Mouse (Mus musculus) lung, adult 2 months (tissue): ENCODE results near the gene Hoxc10. TPM values are rescaled to one million over a fixed set of nuclear protein-coding genes. Genes with fewer than 3 reads are reported as not detected.

Experiments used
- DNase-seq: peaks from one replicate; pipeline ENCODE4 v3.0.0; 2022
- H3K4me1 ChIP-seq: fragments of 200-500 bp; 2 replicates; pipeline ENCODE4 v1.6.1; 2011; ENCODE audit warnings: low read length; ENCODE audit not compliant: control insufficient read depth, insufficient read depth
- H3K4me3 ChIP-seq: fragments of 200-500 bp; replicated peaks from 2 replicates; pipeline ENCODE3; 2011; ENCODE audit warnings: low read depth, mild to moderate bottlenecking, control low read depth, low read length; ENCODE audit errors: extremely low read depth
- CTCF ChIP-seq: fragments of 200-500 bp; IDR thresholded peaks from 2 replicates; pipeline ENCODE4 v1.5.1; 2011; ENCODE audit warnings: mild to moderate bottlenecking, low read length, control low read depth; ENCODE audit not compliant: insufficient read depth
- POLR2A ChIP-seq: fragments of 200-500 bp; IDR thresholded peaks from 2 replicates; pipeline ENCODE4 v1.6.1; 2011; ENCODE audit warnings: low read depth, mild to moderate bottlenecking, control low read depth, low read length, borderline replicate concordance; ENCODE audit errors: extremely low read depth
- WGBS: fragments of 180-500 bp; shearing (Covaris S2); methylation state at CpG from one replicate; pipeline ENCODE4 v1.1.7; 2018; 5-methylcytosine and 5-hydroxymethylcytosine counted together
- polyA plus RNA-seq: library from polyadenylated mRNA; depleted of rRNA; stranded (reverse); fragments of >200 nt; gene quantifications from 2 replicates; pipeline ENCODE4 v1.2.3, GENCODE M21; 2012

The Hoxc10 gene
- polyA plus RNA-seq, 1 experiment = not detected

DNA sequence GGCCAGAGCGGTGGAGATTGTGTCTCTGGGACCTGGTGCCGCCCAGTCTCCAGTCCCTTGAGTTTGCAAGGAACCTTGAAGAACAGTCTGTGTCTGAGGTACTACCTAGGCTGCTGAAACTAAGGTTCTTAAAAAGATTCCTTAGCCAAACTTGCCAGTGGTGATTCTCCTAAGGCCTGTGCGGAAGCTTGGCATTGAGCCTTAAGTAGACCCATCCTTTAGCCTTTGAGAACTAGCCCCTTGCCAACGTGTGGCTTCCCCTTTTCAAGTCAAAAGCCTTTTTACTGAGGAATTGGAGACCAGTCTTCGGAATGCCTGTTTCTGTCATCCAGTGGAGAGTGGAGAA is 23.2 kb upstream of the Hoxc10 start:
- 7% methylated on average over 5 of the region's 5 CpGs for WGBS
- DNase-seq = no peak
- H3K4me3 ChIP-seq = no peak overlapping the region
- TF ChIP-seq CTCF (no peak), POLR2A (no peak)
- no peaks in the 10 kb centered on the region for H3K4me1 ChIP-seq

DNA sequence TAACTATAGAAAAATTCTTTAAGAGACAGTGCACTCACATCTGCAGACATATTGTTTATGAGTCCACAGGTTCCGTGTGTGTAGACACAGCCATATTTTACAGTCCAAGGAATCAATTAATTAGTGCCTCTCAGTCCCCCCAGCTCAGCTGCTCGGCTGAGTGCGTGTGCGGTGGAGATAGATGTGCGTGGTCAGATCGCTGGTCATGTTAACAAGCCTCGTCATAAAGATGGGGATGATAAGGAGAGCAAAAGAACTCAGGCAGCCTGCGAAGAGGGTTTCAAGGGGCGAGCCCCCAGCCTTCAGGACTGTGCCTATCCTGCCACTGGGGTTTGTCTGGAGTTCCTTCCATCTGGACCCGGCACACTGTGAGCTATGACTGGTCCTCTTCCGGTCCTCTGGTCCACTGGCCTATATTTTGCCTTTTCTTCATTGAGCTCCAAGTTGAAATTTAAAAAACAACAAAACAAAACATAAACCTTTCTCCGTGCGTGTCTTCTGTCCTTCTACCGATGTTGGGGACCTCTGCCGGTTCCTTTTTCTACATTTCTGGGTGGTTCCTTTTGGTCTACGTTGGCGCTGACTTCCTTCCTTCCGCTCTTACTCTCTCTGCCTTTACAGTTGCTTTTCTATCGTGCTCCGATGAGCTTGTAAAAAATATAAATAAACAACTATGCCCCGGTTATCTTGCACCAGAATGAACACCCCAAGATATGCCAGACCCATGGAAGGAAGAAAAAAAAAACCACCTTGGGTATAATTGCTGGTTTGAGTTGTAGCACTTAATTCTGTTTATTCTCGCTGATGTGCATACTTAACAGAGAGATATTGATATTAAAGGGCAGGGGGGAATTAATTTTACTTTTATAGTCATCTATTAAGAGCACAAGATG is 21.2 kb upstream of the Hoxc10 start:
- no peak overlapping the region for H3K4me3 ChIP-seq
- H3K4me1 ChIP-seq = no peaks in the 10 kb centered on the region
- DNase-seq = no peak
- WGBS = 15% methylated on average over 22 of the region's 22 CpGs
- TF ChIP-seq CTCF = no peak

DNA sequence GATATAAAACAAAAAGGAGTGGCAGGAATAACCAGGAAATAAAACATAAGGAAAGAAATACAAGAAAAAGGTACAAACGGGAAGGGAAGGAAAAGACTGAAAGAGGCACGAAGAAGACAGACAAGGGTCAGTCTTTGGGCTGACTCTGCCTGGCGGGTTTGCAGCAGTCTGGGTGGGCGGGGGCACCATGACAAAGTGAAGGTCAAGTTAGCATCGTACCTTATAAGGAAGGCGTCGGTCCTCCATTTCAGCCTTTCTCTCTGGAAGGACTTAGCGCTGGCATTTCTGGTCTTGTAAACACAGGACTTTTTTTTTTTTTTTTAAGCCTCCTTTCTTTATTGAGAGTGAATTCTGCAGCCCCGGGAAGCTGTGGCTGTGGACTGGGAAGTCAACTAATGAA is 19.3 kb upstream of the Hoxc10 start:
- H3K4me1 ChIP-seq = no peaks in the 10 kb centered on the region
- H3K4me3 ChIP-seq = no peak overlapping the region
- TF ChIP-seq POLR2A (no peak), CTCF (no peak)
- WGBS = 9% methylated on average over 9 of the region's 9 CpGs
- DNase-seq = no peak

DNA sequence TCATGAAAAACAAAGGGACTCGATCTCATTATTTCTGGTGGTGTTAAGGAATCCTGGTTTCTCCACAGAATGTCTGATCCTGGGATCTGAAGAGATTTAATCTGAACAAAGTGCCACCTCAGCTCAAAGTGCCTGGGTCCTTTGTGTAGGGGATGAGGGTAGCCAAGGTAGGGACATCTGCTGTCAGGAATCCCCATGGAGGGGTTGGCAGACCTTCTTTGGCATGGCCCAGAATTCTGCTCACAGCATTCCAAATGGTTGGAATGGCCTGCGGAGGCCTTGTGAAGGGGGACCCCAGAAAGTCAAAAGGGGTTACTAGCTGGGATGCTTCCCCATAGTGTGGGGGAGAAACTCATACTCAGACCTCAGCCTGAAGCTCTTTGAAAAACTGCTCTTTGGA is 17.8 kb upstream of the Hoxc10 start:
- no peak overlapping the region for H3K4me3 ChIP-seq
- WGBS = 17% methylated on average over 2 of the region's 2 CpGs
- TF ChIP-seq CTCF (no peak), POLR2A (no peak)
- DNase-seq = no peak
- no peaks in the 10 kb centered on the region for H3K4me1 ChIP-seq

DNA sequence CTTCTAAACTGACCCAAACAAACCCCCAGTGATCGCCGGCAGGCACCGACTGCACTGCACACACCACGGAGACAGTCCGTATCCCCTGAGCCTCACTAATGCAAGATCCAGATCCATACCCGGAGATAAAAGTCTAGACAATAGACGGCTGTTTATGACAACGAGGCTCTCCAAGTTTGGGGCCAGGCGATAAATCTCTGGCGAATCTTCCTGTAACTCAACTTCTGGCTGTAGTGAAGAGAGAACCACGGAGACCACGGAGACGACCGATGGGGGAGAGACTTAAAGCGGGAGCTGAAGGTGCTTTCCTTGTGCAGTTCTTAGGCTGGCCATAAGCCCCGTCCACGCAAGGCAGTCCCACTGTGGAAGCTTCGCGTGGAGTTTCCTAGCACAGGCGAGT is 16.9 kb upstream of the Hoxc10 start:
- TF ChIP-seq POLR2A (no peak), CTCF (no peak)
- WGBS = 3% methylated on average over 20 of the region's 20 CpGs
- H3K4me1 ChIP-seq = no peaks in the 10 kb centered on the region
- DNase-seq = no peak
- no peak overlapping the region for H3K4me3 ChIP-seq

DNA sequence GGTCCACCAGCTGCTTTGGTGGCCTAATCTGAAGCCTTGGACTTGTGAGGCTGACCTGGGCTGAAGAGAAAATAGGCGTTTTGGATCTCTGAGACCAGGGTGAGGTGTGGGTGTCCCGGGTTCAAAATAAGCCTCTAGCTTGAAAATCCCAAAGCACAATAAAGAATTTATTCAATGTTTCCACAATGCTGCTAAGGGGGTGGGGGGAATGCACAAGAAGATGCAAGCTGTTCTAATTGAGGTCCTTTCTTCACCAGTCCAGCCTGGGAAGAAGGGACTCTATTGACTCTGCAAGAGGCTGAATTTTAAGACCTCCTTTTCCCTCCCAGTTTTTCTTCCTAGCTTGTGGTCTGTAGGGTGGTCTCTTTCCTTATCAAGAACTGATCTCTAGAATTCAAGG is 15.7 kb upstream of the Hoxc10 start:
- WGBS = 10% methylated on average over 2 of the region's 2 CpGs
- TF ChIP-seq CTCF = no peak
- TF ChIP-seq POLR2A = no peak

DNA sequence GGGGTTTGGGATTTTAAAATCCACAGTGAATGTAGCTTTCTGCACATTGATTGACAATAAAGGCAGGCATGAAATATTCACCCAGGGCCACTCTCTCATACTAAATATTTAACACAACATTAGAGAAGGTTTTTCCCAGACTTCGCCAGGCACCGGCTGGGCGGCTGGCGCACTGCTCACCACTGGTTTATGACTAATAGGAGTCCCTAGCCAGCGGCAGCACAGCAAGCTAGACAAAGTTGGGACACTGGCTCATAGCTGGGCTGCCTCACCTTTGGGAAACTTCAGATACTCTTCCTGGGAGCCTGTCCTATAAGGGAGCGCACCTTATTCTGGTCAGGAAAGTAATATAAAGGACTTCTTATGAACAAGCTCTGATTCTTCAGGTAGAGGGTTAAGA is 13.0 kb upstream of the Hoxc10 start:
- TF ChIP-seq POLR2A (no peak), CTCF (no peak)
- H3K4me3 ChIP-seq = no peak overlapping the region
- no peaks in the 10 kb centered on the region; the same call in 1 of the 2 replicates for H3K4me1 ChIP-seq
- WGBS = 8% methylated on average over 6 of the region's 6 CpGs
- no peak for DNase-seq

More for the DNA sequence above, 15.7 kb upstream of the Hoxc10 start:
- DNase-seq = no peak
- no peaks in the 10 kb centered on the region; the same call in 1 of the 2 replicates for H3K4me1 ChIP-seq
- H3K4me3 ChIP-seq = no peak overlapping the region

DNA sequence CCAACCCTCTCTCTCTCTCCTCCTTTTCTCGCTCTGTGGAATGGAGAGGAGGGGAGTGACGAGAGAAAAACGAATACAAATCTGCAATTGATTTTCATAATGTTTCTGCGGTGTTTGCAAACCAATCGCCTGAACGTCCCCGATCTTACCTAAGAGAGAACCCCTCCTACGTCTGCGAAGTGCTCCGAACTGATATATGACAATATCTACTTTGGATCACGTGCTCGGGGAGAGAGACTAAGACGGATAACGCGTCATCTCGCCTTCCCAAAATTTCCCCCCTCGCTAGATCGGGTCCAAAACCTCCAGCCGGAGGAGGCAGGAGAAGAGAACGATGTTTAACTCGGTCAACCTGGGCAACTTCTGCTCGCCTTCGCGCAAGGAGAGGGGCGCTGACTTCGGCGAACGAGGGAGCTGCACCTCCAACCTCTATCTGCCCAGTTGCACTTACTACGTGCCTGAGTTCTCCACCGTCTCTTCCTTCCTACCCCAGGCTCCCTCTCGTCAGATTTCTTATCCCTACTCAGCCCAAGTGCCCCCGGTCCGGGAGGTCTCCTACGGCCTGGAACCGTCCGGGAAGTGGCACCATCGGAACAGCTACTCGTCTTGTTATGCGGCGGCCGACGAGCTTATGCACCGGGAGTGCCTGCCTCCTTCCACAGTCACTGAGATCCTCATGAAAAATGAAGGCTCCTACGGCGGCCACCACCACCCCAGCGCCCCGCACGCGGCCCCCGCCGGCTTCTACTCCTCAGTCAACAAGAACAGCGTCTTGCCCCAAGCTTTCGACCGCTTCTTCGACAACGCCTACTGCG is 12.2 kb upstream of the Hoxc10 start, which contains the start of gene Hoxc11:
Gene Hoxc11 (plus strand): TSS at position 236 of the 815 bp plus-strand sequence.
- Histone ChIP-seq H3K4me1 (no peaks in the 10 kb centered on the region; the same call in 1 of the 2 replicates), H3K4me3 (no peak within 1 kb of the TSS)
- no peak for DNase-seq
- TF ChIP-seq POLR2A = no peak
- TF ChIP-seq CTCF = no peak
- WGBS = 3% methylated on average over 57 of the region's 57 CpGs

DNA sequence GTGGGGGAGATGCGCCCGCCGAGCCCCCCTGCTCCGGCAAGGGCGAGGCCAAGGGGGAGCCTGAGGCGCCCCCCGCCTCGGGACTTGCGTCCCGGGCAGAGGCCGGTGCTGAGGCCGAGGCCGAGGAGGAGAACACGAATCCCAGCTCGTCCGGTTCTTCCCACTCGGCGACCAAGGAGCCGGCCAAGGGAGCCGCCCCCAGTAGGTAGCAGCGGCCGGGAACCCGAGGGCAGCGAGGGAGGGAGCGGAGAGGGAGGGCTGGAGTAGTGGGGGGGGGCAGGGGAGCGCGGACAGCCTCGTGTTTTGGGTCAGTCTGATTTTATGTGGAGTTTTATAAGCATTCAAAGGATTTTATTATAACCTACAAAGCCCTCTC is 11.6 kb upstream of the Hoxc10 start:
- DNase-seq = no peak
- TF ChIP-seq CTCF = no peak
- TF ChIP-seq POLR2A = no peak
- no peaks in the 10 kb centered on the region; the same call in 1 of the 2 replicates for H3K4me1 ChIP-seq
- H3K4me3 ChIP-seq = no peak overlapping the region
- WGBS = 1% methylated on average over 28 of the region's 28 CpGs

DNA sequence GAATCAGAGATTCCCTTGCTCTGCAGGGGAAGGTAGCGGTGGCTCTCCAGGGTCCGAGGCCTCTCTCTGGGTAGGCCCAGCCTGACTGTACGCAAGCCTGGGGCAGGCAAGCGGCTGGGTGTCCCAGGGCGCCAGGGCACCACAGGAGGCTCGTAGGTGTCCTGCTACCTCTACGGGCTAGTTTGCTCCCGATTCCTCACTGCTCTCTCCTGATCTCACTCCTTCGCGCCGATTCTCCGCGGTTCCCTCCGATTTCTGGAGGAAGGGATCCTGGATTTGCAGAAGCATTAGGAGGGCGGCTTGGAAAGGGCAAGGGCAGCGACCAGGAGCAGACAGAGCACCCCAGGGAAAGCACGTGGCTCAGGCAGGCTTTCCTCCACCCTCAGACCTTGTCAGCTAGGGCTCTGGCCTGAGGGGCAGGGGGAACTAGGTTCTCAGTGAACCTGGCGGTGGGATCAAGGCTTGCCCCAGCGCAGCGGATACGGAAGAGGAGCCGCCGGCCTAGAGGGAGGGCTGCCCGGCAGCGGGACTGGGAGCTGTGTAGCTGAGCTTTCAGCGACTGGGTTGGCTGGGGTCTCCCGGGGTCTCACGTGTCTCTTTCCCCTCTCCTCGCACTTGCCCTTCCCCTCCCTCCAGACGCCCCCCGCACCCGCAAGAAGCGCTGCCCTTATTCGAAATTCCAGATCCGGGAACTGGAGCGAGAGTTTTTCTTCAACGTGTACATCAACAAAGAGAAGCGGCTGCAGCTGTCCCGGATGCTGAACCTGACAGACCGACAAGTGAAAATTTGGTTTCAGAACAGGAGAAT is 10.6 kb upstream of the Hoxc10 start:
- no peak for DNase-seq
- Histone ChIP-seq H3K4me3 (no peak overlapping the region), H3K4me1 (no peaks in the 10 kb centered on the region; the same call in 1 of the 2 replicates)
- WGBS = 2% methylated on average over 40 of the region's 40 CpGs
- TF ChIP-seq CTCF (no peak), POLR2A (no peak)
